Mouse (Mus musculus): ENCODE results near the gene Atg16l2.

Atg16l2 gene

GRCm38 (mm10) chr7:101320399-101321217 is 18.6 kb upstream of the Atg16l2 start:
- DNase-seq = peak; percentile 90

- DNase-seq = no peak
These were observed 17.7 kb upstream of the Atg16l2 start for GRCm38 (mm10) chr7:101319796-101320195.

- no peak for DNase-seq
These were observed 16.8 kb upstream of the Atg16l2 start for GRCm38 (mm10) chr7:101318848-101319247.

GRCm38 (mm10) chr7:101317014-101317413 is 15.0 kb upstream of the Atg16l2 start, which contains the start of gene Stard10:
Gene Stard10 (plus strand): TSS chr7:101317086.
- DNase-seq = no peak

- DNase-seq = no peak
These were observed 14.5 kb upstream of the Atg16l2 start for GRCm38 (mm10) chr7:101316591-101317001.

GRCm38 (mm10) chr7:101315699-101316098 is 13.6 kb upstream of the Atg16l2 start:
- no peak for DNase-seq

GRCm38 (mm10) chr7:101314396-101314795 is 12.3 kb upstream of the Atg16l2 start:
- no peak for DNase-seq

GRCm38 (mm10) chr7:101313033-101313432 is 11.0 kb upstream of the Atg16l2 start:
- peak; percentile 57 for DNase-seq

- no peak for DNase-seq
These were observed 9.0 kb upstream of the Atg16l2 start for GRCm38 (mm10) chr7:101311061-101311460.

GRCm38 (mm10) chr7:101310327-101311028 is 8.4 kb upstream of the Atg16l2 start:
- DNase-seq = peak; percentile 99

GRCm38 (mm10) chr7:101309985-101310326 is 7.9 kb upstream of the Atg16l2 start:
- no peak for DNase-seq

- DNase-seq = no peak
These were observed 4.8 kb upstream of the Atg16l2 start for GRCm38 (mm10) chr7:101306841-101307240.

GRCm38 (mm10) chr7:101302691-101303090 is 640 bp upstream of the Atg16l2 start:
- DNase-seq = no peak

- peak; percentile 37 for DNase-seq
These were observed 630 bp downstream of the Atg16l2 start for GRCm38 (mm10) chr7:101301361-101301880.

- no peak for DNase-seq
These were observed 3.7 kb downstream of the Atg16l2 start for GRCm38 (mm10) chr7:101298375-101298774.

- no peak for DNase-seq
These were observed 5.0 kb downstream of the Atg16l2 start for GRCm38 (mm10) chr7:101297023-101297405.

- peak; percentile 73 for DNase-seq
These were observed 5.6 kb downstream of the Atg16l2 start for GRCm38 (mm10) chr7:101296252-101297022.

- no peak for DNase-seq
These were observed 6.6 kb downstream of the Atg16l2 start for GRCm38 (mm10) chr7:101295438-101295837.

- DNase-seq = no peak
These were observed 8.4 kb downstream of the Atg16l2 start for GRCm38 (mm10) chr7:101293611-101294010.

GRCm38 (mm10) chr7:101293138-101293537 is 8.9 kb downstream of the Atg16l2 start:
- no peak for DNase-seq

- DNase-seq = no peak
These were observed 9.4 kb downstream of the Atg16l2 start for GRCm38 (mm10) chr7:101292696-101293095.

- no peak for DNase-seq
These were observed 10.0 kb downstream of the Atg16l2 start for GRCm38 (mm10) chr7:101292086-101292485.

GRCm38 (mm10) chr7:101291641-101292040 is 10.4 kb downstream of the Atg16l2 start:
- DNase-seq = no peak
